Mouse (Mus musculus) brain, adult 2 months (tissue): ENCODE measurements around the gene Mef2c.
A peak's percentile ranks its signal among the peaks of the same experiment; 100 is the strongest.

Experiments
- DNase-seq: peaks from one replicate; pipeline ENCODE4 v3.0.0; 2011; ENCODE audit warnings: low read depth, low spot score

The Mef2c gene

GRCm38 (mm10) chr13:83571973-83572447, 68.2 kb downstream of the Mef2c start:
- DNase-seq, result peak; percentile 72

- DNase-seq, result no peak
These were observed 68.6 kb downstream of the Mef2c start for GRCm38 (mm10) chr13:83572469-83572868.

- DNase-seq, result no peak
These were observed 69.5 kb downstream of the Mef2c start for GRCm38 (mm10) chr13:83573327-83573726.

GRCm38 (mm10) chr13:83573855-83574583, 70.2 kb downstream of the Mef2c start:
- no peak for DNase-seq

- no peak for DNase-seq
These were observed 71.0 kb downstream of the Mef2c start for GRCm38 (mm10) chr13:83574866-83575265.

- DNase-seq, result peak; percentile 62
These were observed 75.6 kb downstream of the Mef2c start for GRCm38 (mm10) chr13:83579410-83579809.

GRCm38 (mm10) chr13:83580856-83581255, 77.0 kb downstream of the Mef2c start:
- DNase-seq, result no peak

GRCm38 (mm10) chr13:83582564-83582963, 78.7 kb downstream of the Mef2c start:
- no peak for DNase-seq

- DNase-seq, result no peak
These were observed 80.0 kb downstream of the Mef2c start for GRCm38 (mm10) chr13:83583881-83584280.

GRCm38 (mm10) chr13:83585359-83585758, 81.5 kb downstream of the Mef2c start:
- DNase-seq, result peak; percentile 63

GRCm38 (mm10) chr13:83588186-83588585, 84.4 kb downstream of the Mef2c start:
- DNase-seq, result peak; percentile 85

- DNase-seq, result no peak
These were observed 87.1 kb downstream of the Mef2c start for GRCm38 (mm10) chr13:83590886-83591285.

GRCm38 (mm10) chr13:83595429-83595828, 91.6 kb downstream of the Mef2c start:
- peak; percentile 39 for DNase-seq

GRCm38 (mm10) chr13:83596989-83597738, 93.3 kb downstream of the Mef2c start:
- DNase-seq, result no peak

- DNase-seq, result no peak
These were observed 93.9 kb downstream of the Mef2c start for GRCm38 (mm10) chr13:83597739-83598210.

- no peak for DNase-seq
These were observed 96.5 kb downstream of the Mef2c start for GRCm38 (mm10) chr13:83600301-83600700.

GRCm38 (mm10) chr13:83601741-83602140, 97.9 kb downstream of the Mef2c start:
- DNase-seq, result no peak

- DNase-seq, result peak; percentile 88
These were observed 99.8 kb downstream of the Mef2c start for GRCm38 (mm10) chr13:83603373-83604265.

- peak; percentile 86 for DNase-seq
These were observed 100.5 kb downstream of the Mef2c start for GRCm38 (mm10) chr13:83604320-83604719.

GRCm38 (mm10) chr13:83604785-83605184, 101.0 kb downstream of the Mef2c start:
- DNase-seq, result peak; percentile 33

- peak; percentile 53 for DNase-seq
These were observed 104.2 kb downstream of the Mef2c start for GRCm38 (mm10) chr13:83607883-83608581.
